Mouse (Mus musculus) intestine, postnatal 0 days (tissue): ENCODE results near the gene Gxylt1. TPM values are rescaled to one million over a fixed set of nuclear protein-coding genes. Genes with fewer than 3 reads are reported as not detected.

Experiments
- ATAC-seq: fragments of 200-750 bp; cut with Nextera tagmentation; 2 replicates; pipeline ENCODE4 v1.8.0; 2017; ENCODE audit warnings: mild to moderate bottlenecking, moderate TSS enrichment, moderate library complexity
- H3K27ac ChIP-seq: fragments of 300-500 bp; sonication (generic); 2 replicates; pipeline ENCODE4 v1.5.1; 2014; ENCODE audit warnings: mild to moderate bottlenecking, low read depth, low read length, moderate library complexity
- H3K27me3 ChIP-seq: fragments of 300-500 bp; sonication (generic); replicated peaks from 2 replicates; pipeline ENCODE4 v1.6.1; 2014; ENCODE audit warnings: low read length, mixed read lengths; ENCODE audit not compliant: control insufficient read depth, insufficient read depth
- H3K36me3 ChIP-seq: fragments of 300-500 bp; sonication (generic); 2 replicates; pipeline ENCODE4 v1.6.1; 2014; ENCODE audit warnings: mild to moderate bottlenecking, moderate library complexity; ENCODE audit not compliant: control insufficient read depth, insufficient read depth
- H3K4me1 ChIP-seq: fragments of 300-500 bp; sonication (generic); replicated peaks from 2 replicates; pipeline ENCODE4 v1.6.1; 2014; ENCODE audit warnings: antibody characterized with exemption, low read length, mixed read lengths; ENCODE audit not compliant: control insufficient read depth, insufficient read depth
- H3K4me2 ChIP-seq: fragments of 300-500 bp; sonication (generic); replicated peaks from 2 replicates; pipeline ENCODE4 v1.6.1; 2014; ENCODE audit warnings: low read depth, mild to moderate bottlenecking, moderate library complexity
- H3K4me3 ChIP-seq: fragments of 300-500 bp; sonication (generic); 2 replicates; pipeline ENCODE4 v1.5.1; 2014; ENCODE audit warnings: low read depth, low read length
- H3K9ac ChIP-seq: fragments of 300-500 bp; sonication (generic); 2 replicates; pipeline ENCODE4 v1.6.1; 2014; ENCODE audit warnings: mild to moderate bottlenecking, low read depth, low read length
- H3K9me3 ChIP-seq: fragments of 300-500 bp; sonication (generic); 2 replicates; pipeline ENCODE4 v1.6.1; 2016; ENCODE audit warnings: mixed run types; ENCODE audit not compliant: control insufficient read depth
- CTCF ChIP-seq: sonication (generic); IDR thresholded peaks from 2 replicates; pipeline ENCODE4 v1.5.1; 2016; ENCODE audit warnings: low read depth, mild to moderate bottlenecking, control low read depth, antibody characterized with exemption, moderate library complexity
- WGBS: fragments of 180-500 bp; shearing (Covaris S2); extraction: QIAGEN DNeasy Blood & Tissue Kit; methylation state at CpG from one replicate; pipeline ENCODE4 v1.1.7; 2014; 5-methylcytosine and 5-hydroxymethylcytosine counted together
- polyA plus RNA-seq: library from polyadenylated mRNA; unstranded; fragments of >200 nt; fragmentation: Nextera tagmentation; extraction: Ambion mirVana; gene quantifications from 2 replicates; pipeline ENCODE4 v1.2.1, GENCODE M21; 2015

Gene Gxylt1
- polyA plus RNA-seq, 1 experiment from 2014 or later: 4.9 TPM

GRCm38 (mm10) chr15:93266361-93266760 is 8.6 kb downstream of the Gxylt1 start:
- ATAC-seq: no peak
- Histone ChIP-seq H3K4me2 (no peak overlapping the region), H3K27me3 (no peaks in the 10 kb centered on the region), H3K36me3 (0 out of 2 replicates have a peak, but pooled peaks cover 5% of the 10 kb centered on the region), H3K9ac (no peak overlapping the region), H3K4me1 (no peaks in the 10 kb centered on the region), H3K4me3 (no peak overlapping the region), H3K27ac (no peak overlapping the region), H3K9me3 (no peaks in the 10 kb centered on the region)
- 89% methylated on average over 16 of the region's 16 CpGs for WGBS
- no peak for TF ChIP-seq CTCF

GRCm38 (mm10) chr15:93265728-93266127 is 9.3 kb downstream of the Gxylt1 start:
- 32% methylated on average over 2 of the region's 2 CpGs for WGBS
- no peaks in the 10 kb centered on the region for H3K9me3 ChIP-seq
- H3K36me3 ChIP-seq: 0 out of 2 replicates have a peak, but pooled peaks cover 5% of the 10 kb centered on the region
- no peak overlapping the region for H3K9ac ChIP-seq
- TF ChIP-seq CTCF: peak; percentile 71
- no peak for ATAC-seq
- no peak overlapping the region for H3K4me2 ChIP-seq
- H3K27me3 ChIP-seq: no peaks in the 10 kb centered on the region
- no peaks in the 10 kb centered on the region for H3K4me1 ChIP-seq
- H3K4me3 ChIP-seq: no peak overlapping the region
- H3K27ac ChIP-seq: no peak overlapping the region

GRCm38 (mm10) chr15:93265231-93265630 is 9.7 kb downstream of the Gxylt1 start:
- Histone ChIP-seq H3K27me3 (no peaks in the 10 kb centered on the region), H3K4me1 (no peaks in the 10 kb centered on the region), H3K9me3 (no peaks in the 10 kb centered on the region), H3K4me3 (no peak overlapping the region), H3K4me2 (no peak overlapping the region), H3K36me3 (0 out of 2 replicates have a peak, but pooled peaks cover 4% of the 10 kb centered on the region), H3K27ac (no peak overlapping the region), H3K9ac (no peak overlapping the region)
- 57% methylated on average over 3 of the region's 3 CpGs for WGBS
- 0 out of 2 replicates have a peak, but pooled peaks have one; percentile 36 for ATAC-seq
- no peak for TF ChIP-seq CTCF

GRCm38 (mm10) chr15:93264221-93264620 is 10.8 kb downstream of the Gxylt1 start:
- H3K27me3 ChIP-seq: no peaks in the 10 kb centered on the region
- ATAC-seq: no peak
- WGBS: 88% methylated on average over 3 of the region's 3 CpGs
- no peaks in the 10 kb centered on the region for H3K4me1 ChIP-seq
- no peak overlapping the region for H3K9ac ChIP-seq
- no peaks in the 10 kb centered on the region for H3K36me3 ChIP-seq
- no peak overlapping the region for H3K27ac ChIP-seq
- TF ChIP-seq CTCF: no peak
- no peak overlapping the region for H3K4me2 ChIP-seq
- no peak overlapping the region for H3K4me3 ChIP-seq
- no peaks in the 10 kb centered on the region for H3K9me3 ChIP-seq

GRCm38 (mm10) chr15:93263566-93263965 is 11.4 kb downstream of the Gxylt1 start:
- H3K4me1 ChIP-seq: no peaks in the 10 kb centered on the region
- 0 out of 2 replicates have a peak, but pooled peaks cover 4% of the 10 kb centered on the region for H3K36me3 ChIP-seq
- no peak overlapping the region for H3K27ac ChIP-seq
- H3K9me3 ChIP-seq: no peaks in the 10 kb centered on the region
- no peak overlapping the region for H3K4me2 ChIP-seq
- no peak overlapping the region for H3K9ac ChIP-seq
- TF ChIP-seq CTCF: no peak
- WGBS: 82% methylated on average over 7 of the region's 7 CpGs
- ATAC-seq: no peak
- no peaks in the 10 kb centered on the region for H3K27me3 ChIP-seq
- H3K4me3 ChIP-seq: no peak overlapping the region

GRCm38 (mm10) chr15:93262818-93263217 is 12.2 kb downstream of the Gxylt1 start:
- Histone ChIP-seq H3K27me3 (no peaks in the 10 kb centered on the region), H3K36me3 (peaks cover 10% of the 10 kb centered on the region; the same call in 1 of the 2 replicates), H3K27ac (no peak overlapping the region), H3K4me1 (no peaks in the 10 kb centered on the region), H3K4me2 (no peak overlapping the region), H3K4me3 (no peak overlapping the region), H3K9me3 (no peaks in the 10 kb centered on the region), H3K9ac (no peak overlapping the region)
- 53% methylated on average over 5 of the region's 5 CpGs for WGBS
- ATAC-seq: no peak
- peak; percentile 71 for TF ChIP-seq CTCF

GRCm38 (mm10) chr15:93262274-93262673 is 12.7 kb downstream of the Gxylt1 start:
- no peak overlapping the region for H3K9ac ChIP-seq
- WGBS: 75% methylated on average over 5 of the region's 5 CpGs
- no peak overlapping the region for H3K4me3 ChIP-seq
- no peak for TF ChIP-seq CTCF
- H3K9me3 ChIP-seq: no peaks in the 10 kb centered on the region
- H3K27me3 ChIP-seq: no peaks in the 10 kb centered on the region
- H3K4me2 ChIP-seq: no peak overlapping the region
- H3K4me1 ChIP-seq: no peaks in the 10 kb centered on the region
- no peak for ATAC-seq
- peaks cover 13% of the 10 kb centered on the region; the same call in 1 of the 2 replicates for H3K36me3 ChIP-seq
- H3K27ac ChIP-seq: no peak overlapping the region
